Mouse (Mus musculus): ENCODE measurements around the gene Tsen15. TPM values are rescaled to one million over a fixed set of nuclear protein-coding genes. Genes with fewer than 3 reads are reported as not detected.
"Not testable (repeated sequence)": the region's sequence is repeated elsewhere in the genome, so short reads cannot be mapped to it uniquely, and the experiment has no call there.

The Tsen15 gene
- total RNA-seq, 2 experiments from 2014 or later: 29.0 to 35.2 TPM

GRCm38 (mm10) chr1:152394956-152395515 lies 8.5 kb upstream of the Tsen15 start:
- DNase-seq (ENCODE audit: low spot score in 2 of 2): no peak
- intact Hi-C loops (cut with DNase I): loop anchor here (10.0 kb wide), 1 partner anchor 370 kb away; the partner anchor contains the start of genes Arpc5 and Rgl1

- intact Hi-C loops (cut with DNase I): loop anchor here (10.0 kb wide), 1 partner anchor 371 kb away; the partner anchor contains the start of genes Arpc5 and Rgl1
- DNase-seq (ENCODE audit: low spot score in 2 of 2): peak; percentile 38 to 51
Observed at GRCm38 (mm10) chr1:152394137-152394536, 7.6 kb upstream of the Tsen15 start.

- DNase-seq (ENCODE audit: low spot score in 2 of 2): no peak
- intact Hi-C loops (cut with DNase I): no loop called here
Observed at GRCm38 (mm10) chr1:152389271-152389670, 2.8 kb upstream of the Tsen15 start.

GRCm38 (mm10) chr1:152385693-152386092 lies 795 bp downstream of the Tsen15 start:
- intact Hi-C loops (cut with DNase I); DNase-seq (ENCODE audit: low spot score in 2 of 2): not testable (repeated sequence)

- intact Hi-C loops (cut with DNase I): no loop called here
- DNase-seq (ENCODE audit: low spot score in 2 of 2): no peak
Observed at GRCm38 (mm10) chr1:152384589-152384988, 1.9 kb downstream of the Tsen15 start.

- no peak for DNase-seq (ENCODE audit: low spot score in 2 of 2)
- intact Hi-C loops (cut with DNase I): no loop called here
Observed at GRCm38 (mm10) chr1:152378311-152378710, 8.2 kb downstream of the Tsen15 start.

GRCm38 (mm10) chr1:152369139-152369538 lies 17.3 kb downstream of the Tsen15 start:
- intact Hi-C loops (cut with DNase I): loop anchor here (2.0 to 5.0 kb wide), 3 partner anchors 137 to 548 kb away; no protein-coding TSS in a partner anchor
- DNase-seq (ENCODE audit: low spot score in 2 of 2): peak; percentile 63 to 71

- no peak for DNase-seq (ENCODE audit: low spot score in 2 of 2)
- intact Hi-C loops (cut with DNase I): loop anchor here (2.0 to 5.0 kb wide), 3 partner anchors 136 to 548 kb away; no protein-coding TSS in a partner anchor
Observed at GRCm38 (mm10) chr1:152368311-152369088, 18.0 kb downstream of the Tsen15 start.

GRCm38 (mm10) chr1:152356721-152357120 lies 29.8 kb downstream of the Tsen15 start:
- intact Hi-C loops (cut with DNase I): no loop called here
- DNase-seq (ENCODE audit: low spot score in 2 of 2): no peak

- no peak for DNase-seq (ENCODE audit: low spot score in 2 of 2)
- intact Hi-C loops (cut with DNase I): no loop called here
Observed at GRCm38 (mm10) chr1:152347946-152348345, 38.5 kb downstream of the Tsen15 start.

- DNase-seq (ENCODE audit: low spot score in 2 of 2): no peak
- intact Hi-C loops (cut with DNase I): no loop called here
Observed at GRCm38 (mm10) chr1:152324024-152324423, 62.5 kb downstream of the Tsen15 start.

Other genes with a start within 250 kb of the Tsen15 start
- gene Colgalt2, start 13.1 kb upstream of the Tsen15 start, total RNA-seq (2021): 1 to 10 TPM; 5.3 TPM

All from left cerebral cortex, postnatal 36 days (tissue).